Mouse (Mus musculus) hindbrain, postnatal 0 days (tissue): ENCODE results near the gene Emc10. TPM values are rescaled to one million over a fixed set of nuclear protein-coding genes. Genes with fewer than 3 reads are reported as not detected.

Source experiments
- ATAC-seq: fragments of 200-750 bp; cut with Nextera tagmentation; 2 replicates; pipeline ENCODE4 v1.8.0; 2017; ENCODE audit warnings: mild to moderate bottlenecking, moderate TSS enrichment, moderate library complexity
- DNase-seq: peaks from one replicate; pipeline ENCODE4 v3.0.0-alpha.2; 2015; ENCODE audit warnings: low spot score
- H3K27ac ChIP-seq: fragments of 300-500 bp; sonication (generic); 2 replicates; pipeline ENCODE4 v1.5.1; 2014; ENCODE audit warnings: mild to moderate bottlenecking
- H3K27me3 ChIP-seq: fragments of 300-500 bp; sonication (generic); 2 replicates; pipeline ENCODE4 v1.6.1; 2014; ENCODE audit warnings: low read length, mixed read lengths; ENCODE audit not compliant: insufficient read depth
- H3K36me3 ChIP-seq: fragments of 300-500 bp; sonication (generic); 2 replicates; pipeline ENCODE4 v1.6.1; 2014; ENCODE audit warnings: low read length, mixed read lengths; ENCODE audit not compliant: insufficient read depth
- H3K4me1 ChIP-seq: fragments of 300-500 bp; sonication (generic); 2 replicates; pipeline ENCODE4 v1.6.1; 2014; ENCODE audit warnings: antibody characterized with exemption, low read length, mixed read lengths; ENCODE audit not compliant: insufficient read depth
- H3K4me2 ChIP-seq: fragments of 300-500 bp; sonication (generic); 2 replicates; pipeline ENCODE4 v1.6.1; 2014; ENCODE audit warnings: low read depth, mild to moderate bottlenecking, low read length, moderate library complexity, mixed read lengths
- H3K4me3 ChIP-seq: fragments of 300-500 bp; sonication (generic); 2 replicates; pipeline ENCODE4 v1.5.1; 2014; ENCODE audit warnings: low read length
- H3K9ac ChIP-seq: fragments of 300-500 bp; sonication (generic); replicated peaks from 2 replicates; pipeline ENCODE4 v1.6.1; 2014; ENCODE audit warnings: mild to moderate bottlenecking, low read length, moderate library complexity, mixed read lengths
- H3K9me3 ChIP-seq: fragments of 300-500 bp; sonication (generic); 2 replicates; pipeline ENCODE4 v1.6.1; 2016; ENCODE audit warnings: low read length, mixed read lengths
- CTCF ChIP-seq: IDR thresholded peaks from 2 replicates; pipeline ENCODE4 v1.5.1; 2016; ENCODE audit warnings: antibody characterized with exemption, control low read depth, low read depth
- WGBS: fragments of 180-500 bp; shearing (Covaris S2); extraction: QIAGEN DNeasy Blood & Tissue Kit; methylation state at CpG from one replicate; pipeline ENCODE4 v1.1.7; 2014; 5-methylcytosine and 5-hydroxymethylcytosine counted together
- polyA plus RNA-seq: library from polyadenylated mRNA; unstranded; fragments of >200 nt; fragmentation: Nextera tagmentation; extraction: Ambion mirVana; gene quantifications from 2 replicates; pipeline ENCODE4 v1.2.1, GENCODE M21; 2015
- total RNA-seq: library from RNA; depleted of rRNA; stranded (reverse); fragments of >200 nt; gene quantifications from 2 replicates; pipeline ENCODE4 v1.2.3, GENCODE M21; 2014

Gene Emc10
- total and polyA plus RNA-seq, 2 experiments from 2014 or later, result 152 to 311 TPM

DNA sequence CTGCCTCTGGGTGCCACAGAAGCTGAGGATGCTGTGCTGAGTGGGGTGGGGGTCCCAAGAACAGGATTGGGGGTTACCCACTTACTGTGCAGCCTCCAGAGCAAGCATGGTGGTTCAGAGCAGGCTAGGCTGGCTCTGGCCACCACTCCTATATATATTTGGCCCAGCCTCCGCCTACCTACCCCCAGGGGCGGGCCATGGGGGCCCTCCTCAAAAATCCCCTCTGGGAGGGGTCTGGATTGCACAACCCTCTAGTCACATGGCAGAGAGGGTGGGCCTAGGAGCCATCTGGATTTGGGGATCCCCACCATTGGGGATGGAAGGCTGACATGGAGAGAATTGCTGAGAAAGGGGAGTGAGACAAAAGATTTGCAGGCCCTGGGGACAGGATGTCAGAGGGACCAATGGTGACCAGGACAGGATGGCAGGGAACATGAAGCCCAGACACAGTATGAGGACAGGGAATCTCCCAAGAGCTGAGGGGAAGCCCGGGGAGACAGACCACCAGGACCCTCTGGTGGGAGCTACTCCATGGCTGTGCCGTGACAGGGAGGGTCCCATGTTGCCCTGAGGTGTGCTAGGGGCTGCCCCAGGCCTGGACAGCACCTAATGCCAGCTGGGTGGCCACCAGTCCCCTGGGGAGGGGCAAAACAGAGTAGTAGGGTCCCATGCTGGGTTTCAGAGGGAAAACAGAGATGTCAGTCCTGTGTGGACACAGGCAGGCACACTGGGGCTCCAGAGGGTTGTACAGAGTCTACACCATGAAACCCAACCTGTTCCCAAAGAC lies 35.8 kb upstream of the Emc10 start, which contains the start of gene Spib:
TSS of gene Spib (minus strand) at position 126 of the 787 bp plus-strand sequence.
- H3K4me1 ChIP-seq, result peaks cover 8% of the 10 kb centered on the region; the same call in 1 of the 2 replicates
- no peak within 1 kb of the TSS for H3K4me3 ChIP-seq
- WGBS, result 72% methylated on average over 4 of the region's 4 CpGs
- ATAC-seq (no peak), DNase-seq (no peak)
- H3K9ac ChIP-seq, result no peak within 1 kb of the TSS; the same call in 1 of the 2 replicates
- H3K4me2 ChIP-seq, result no peak within 1 kb of the TSS
- no peaks in the 10 kb centered on the region for H3K27me3 ChIP-seq
- no peak for TF ChIP-seq CTCF
- no peaks in the 10 kb centered on the region for H3K9me3 ChIP-seq
- no peak within 1 kb of the TSS for H3K27ac ChIP-seq
- no peaks in the 10 kb centered on the region for H3K36me3 ChIP-seq

DNA sequence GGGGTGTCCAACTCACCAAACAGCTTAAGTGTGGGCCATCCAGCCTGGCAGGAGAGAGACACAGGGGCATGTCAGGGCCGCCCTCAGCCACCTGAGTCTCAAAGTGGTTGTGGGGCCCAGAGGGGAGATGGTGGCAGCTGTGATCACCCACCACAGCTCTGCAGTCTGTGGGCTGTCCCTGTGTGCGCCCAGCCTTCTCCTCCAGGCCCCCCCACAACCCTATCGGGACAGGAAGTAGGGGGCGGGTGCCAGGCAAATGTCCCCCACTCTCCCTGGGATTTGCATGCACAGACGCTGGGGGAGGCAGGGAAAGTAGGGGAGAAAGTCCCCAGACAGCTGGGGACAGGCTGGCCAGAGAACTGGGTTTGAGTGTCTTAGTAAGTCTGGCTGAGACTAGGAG lies 34.9 kb upstream of the Emc10 start:
- Histone ChIP-seq H3K4me2 (no peak overlapping the region), H3K36me3 (no peaks in the 10 kb centered on the region), H3K4me1 (peaks cover 8% of the 10 kb centered on the region; the same call in 1 of the 2 replicates), H3K4me3 (no peak overlapping the region), H3K27ac (no peak overlapping the region), H3K27me3 (no peaks in the 10 kb centered on the region), H3K9me3 (no peaks in the 10 kb centered on the region), H3K9ac (no peak overlapping the region)
- 52% methylated on average over 5 of the region's 5 CpGs for WGBS
- ATAC-seq (no peak), DNase-seq (no peak)
- no peak for TF ChIP-seq CTCF

DNA sequence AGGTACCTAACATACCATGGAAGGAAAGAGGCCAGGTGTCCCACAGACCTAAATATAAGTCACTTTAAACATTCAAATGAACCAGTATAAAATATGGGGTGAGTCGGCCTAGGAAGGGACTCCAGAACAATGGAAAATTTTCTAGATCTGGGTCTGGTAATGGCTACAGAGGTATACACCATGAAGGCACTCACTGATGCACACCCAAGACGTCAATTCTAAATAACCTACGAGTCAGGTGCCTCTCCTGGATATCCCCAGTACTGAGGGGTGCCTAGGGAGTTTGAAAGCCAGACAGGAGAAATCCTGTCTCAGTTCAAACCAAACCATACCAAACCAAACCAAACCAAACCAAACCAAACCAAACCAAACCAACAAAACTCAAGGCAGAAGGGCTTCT lies 34.2 kb upstream of the Emc10 start:
- Histone ChIP-seq H3K4me2 (no peak overlapping the region), H3K4me3 (no peak overlapping the region), H3K9me3 (no peaks in the 10 kb centered on the region), H3K9ac (no peak overlapping the region), H3K27me3 (no peaks in the 10 kb centered on the region), H3K36me3 (no peaks in the 10 kb centered on the region), H3K4me1 (peaks cover 8% of the 10 kb centered on the region; the same call in 1 of the 2 replicates), H3K27ac (no peak overlapping the region)
- 81% methylated on average over 3 of the region's 3 CpGs for WGBS
- TF ChIP-seq CTCF, result no peak
- ATAC-seq, result no peak
- DNase-seq, result no peak

DNA sequence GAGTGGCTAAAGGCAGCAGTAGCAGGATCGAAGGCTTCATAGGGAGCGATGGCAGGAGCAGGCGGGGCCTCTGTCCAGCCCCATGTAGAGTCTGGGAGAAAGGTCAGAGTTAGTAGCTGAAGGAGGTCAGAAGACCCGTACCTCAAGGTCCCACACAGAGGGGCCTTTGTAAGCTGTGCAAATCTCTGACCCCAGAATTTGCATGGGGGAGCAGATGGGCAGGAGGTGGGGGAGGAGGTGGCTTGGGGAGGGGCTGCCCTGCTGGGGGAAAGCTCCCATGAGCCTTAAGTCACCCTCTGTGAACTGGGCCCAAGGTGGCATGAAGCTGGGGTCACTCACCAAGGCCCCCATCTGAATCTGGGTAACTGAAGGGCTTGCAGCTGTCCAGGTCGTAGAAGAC lies 33.2 kb upstream of the Emc10 start:
- TF ChIP-seq CTCF, result no peak
- Histone ChIP-seq H3K9me3 (no peaks in the 10 kb centered on the region), H3K27me3 (no peaks in the 10 kb centered on the region), H3K9ac (no peak overlapping the region), H3K4me3 (no peak overlapping the region), H3K27ac (no peak overlapping the region), H3K36me3 (no peaks in the 10 kb centered on the region), H3K4me2 (no peak overlapping the region), H3K4me1 (peaks cover 8% of the 10 kb centered on the region; the same call in 1 of the 2 replicates)
- DNase-seq, result no peak
- no peak for ATAC-seq
- 57% methylated on average over 5 of the region's 5 CpGs for WGBS

DNA sequence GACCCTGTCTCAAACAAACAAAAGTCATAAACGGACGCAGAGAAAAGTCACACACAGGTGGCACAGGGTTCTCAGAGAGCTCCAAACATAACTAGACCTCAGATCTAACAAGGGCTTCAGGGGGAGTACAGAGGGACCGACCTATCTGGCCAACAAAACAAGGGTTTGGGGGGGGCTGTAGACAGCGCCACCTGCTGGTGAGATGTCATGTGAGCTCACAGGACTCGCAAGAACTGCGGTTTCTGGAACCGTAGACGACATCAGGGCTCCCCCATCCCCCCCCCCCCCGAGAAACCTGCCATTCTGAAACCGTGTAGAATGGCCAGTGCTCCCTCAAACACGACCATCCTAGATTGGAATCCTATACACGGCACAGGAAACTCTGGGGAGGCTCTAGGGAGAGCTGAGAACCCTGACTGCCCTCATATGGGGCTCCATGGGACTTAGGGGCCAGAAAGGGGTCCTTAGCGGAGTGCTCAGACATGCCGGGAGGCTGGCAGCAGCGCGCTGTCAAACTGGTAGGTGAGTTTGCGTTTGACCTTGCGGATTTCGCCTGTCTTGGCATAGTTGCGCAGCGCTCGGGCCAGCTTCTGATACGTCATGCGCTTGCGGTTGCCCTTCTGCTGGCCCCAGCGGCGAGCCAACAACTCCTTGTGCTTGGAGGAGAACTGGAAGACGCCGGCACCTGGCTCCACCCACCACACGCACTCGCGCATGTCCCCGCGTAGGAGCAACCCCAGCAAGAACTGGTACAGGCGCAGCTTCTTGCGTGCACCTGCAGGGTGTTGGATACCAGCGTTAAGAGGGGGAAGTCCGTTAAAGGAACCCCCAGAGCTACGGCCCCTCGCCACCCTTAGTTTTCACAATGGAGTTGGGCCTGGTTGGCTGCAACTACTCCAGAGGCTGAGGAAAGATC lies 31.4 kb upstream of the Emc10 start:
- H3K36me3 ChIP-seq, result no peaks in the 10 kb centered on the region
- peak overlapping the region; percentile 74 for H3K4me2 ChIP-seq
- peaks cover 8% of the 10 kb centered on the region; the same call in 1 of the 2 replicates for H3K4me1 ChIP-seq
- H3K9me3 ChIP-seq, result no peaks in the 10 kb centered on the region
- DNase-seq (peak; percentile 84), ATAC-seq (peak; percentile 75)
- peak overlapping the region; percentile 57; the same call in 1 of the 2 replicates for H3K27ac ChIP-seq
- H3K4me3 ChIP-seq, result peak overlapping the region; percentile 35
- peak; percentile 88 for TF ChIP-seq CTCF
- no peaks in the 10 kb centered on the region for H3K27me3 ChIP-seq
- WGBS, result 7% methylated on average over 40 of the region's 40 CpGs
- H3K9ac ChIP-seq, result peak overlapping the region; percentile 50

DNA sequence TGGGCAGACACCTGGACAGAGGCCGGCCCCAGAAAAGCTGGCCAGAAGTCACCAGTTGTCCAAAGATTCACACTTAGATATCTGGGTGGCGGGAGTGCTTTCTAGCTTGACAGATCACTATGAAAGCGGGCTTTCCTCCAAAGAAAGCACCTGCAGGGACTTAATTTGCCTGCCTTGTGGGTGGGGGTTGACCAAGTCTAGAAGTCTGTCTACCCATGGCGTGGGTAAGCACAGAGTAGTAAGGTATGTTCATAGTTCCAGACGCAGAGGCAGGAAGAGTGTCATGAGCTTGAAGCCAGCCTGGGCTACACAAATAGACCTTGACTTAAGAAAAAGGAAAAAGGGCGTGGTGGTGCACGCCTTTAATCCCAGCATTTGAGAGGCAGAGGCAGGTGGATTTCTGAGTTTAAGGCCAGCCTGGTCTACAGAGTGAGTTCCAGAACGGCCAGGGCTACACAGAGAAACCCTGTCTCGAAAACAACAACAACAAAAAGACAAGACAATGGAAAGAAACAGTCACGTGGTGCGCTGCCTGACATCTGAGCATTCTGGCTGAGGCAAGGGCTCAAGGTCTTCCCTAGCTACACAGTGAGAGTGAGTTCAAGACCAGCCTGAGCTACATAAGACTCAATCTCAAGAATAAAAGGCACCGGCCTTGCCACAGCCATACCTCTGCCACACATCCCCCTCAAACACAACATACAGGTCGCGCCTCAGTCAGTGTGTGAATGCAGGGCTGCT lies 30.3 kb upstream of the Emc10 start:
- no peaks in the 10 kb centered on the region for H3K9me3 ChIP-seq
- TF ChIP-seq CTCF, result no peak

More for the DNA sequence above, 30.3 kb upstream of the Emc10 start:
- Histone ChIP-seq H3K4me3 (no peak overlapping the region), H3K27ac (no peak overlapping the region), H3K36me3 (no peaks in the 10 kb centered on the region), H3K27me3 (no peaks in the 10 kb centered on the region), H3K9ac (no peak overlapping the region), H3K4me1 (peaks cover 8% of the 10 kb centered on the region; the same call in 1 of the 2 replicates), H3K4me2 (no peak overlapping the region)
- 92% methylated on average over 14 of the region's 14 CpGs for WGBS
- DNase-seq (no peak), ATAC-seq (no peak)
